Mouse (Mus musculus): ENCODE data around the gene Stk32b. TPM values are rescaled to one million over a fixed set of nuclear protein-coding genes. Genes with fewer than 3 reads are reported as not detected.

The Stk32b gene
- total and polyA plus RNA-seq, 2 experiments from 2014 or later = 0.08 to 0.44 TPM

DNA sequence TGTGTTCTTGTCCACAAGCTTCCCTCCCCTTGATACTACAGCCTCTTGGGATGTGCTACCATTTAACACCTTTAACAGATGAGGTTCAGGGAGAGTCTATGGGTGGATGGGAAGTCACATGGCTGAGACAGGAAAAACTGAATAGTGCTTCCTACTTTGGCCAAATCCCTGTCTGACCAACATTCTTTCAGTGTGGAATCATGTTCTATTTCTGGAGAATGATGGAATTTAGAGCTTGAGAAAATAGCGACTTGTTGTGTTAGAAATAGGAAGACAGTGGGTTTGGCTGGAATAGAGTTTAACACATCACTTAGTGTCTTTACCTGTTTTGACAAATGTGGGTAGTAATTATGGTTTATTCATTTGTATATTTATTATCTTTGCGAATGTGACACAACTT lies 249.3 kb downstream of the Stk32b start:
- H3K4me3 ChIP-seq (ENCODE audit: low read depth, low read length) = no peak overlapping the region
- H3K36me3 ChIP-seq (replicated peaks; ENCODE audit: control insufficient read depth, insufficient read depth, low read length) = no peaks in the 10 kb centered on the region
- no peak overlapping the region for H3K9ac ChIP-seq (replicated peaks; ENCODE audit: low read depth, low read length)
- no peak for TF ChIP-seq CTCF (IDR thresholded peaks at IDR 0.05; ENCODE audit: low read depth)
- TF ChIP-seq EP300 (IDR thresholded peaks at IDR 0.05; ENCODE audit: low read depth) = no peak
- no peaks in the 10 kb centered on the region for H3K27me3 ChIP-seq (ENCODE audit: control insufficient read depth, insufficient read depth, low read length)
- DNase-seq (ENCODE audit: low spot score) (no peak), ATAC-seq (ENCODE audit: insufficient read depth, low read depth) (no peak)
- no peak overlapping the region for H3K4me2 ChIP-seq (ENCODE audit: low read depth, low read length)
- WGBS = 49% methylated on average over 2 of the region's 2 CpGs
- H3K27ac ChIP-seq (ENCODE audit: low read depth) = no peak overlapping the region
- H3K9me3 ChIP-seq (replicated peaks; ENCODE audit: control insufficient read depth, low read length) = no peaks in the 10 kb centered on the region
- no peaks in the 10 kb centered on the region for H3K4me1 ChIP-seq (ENCODE audit: control insufficient read depth, insufficient read depth)

- Histone ChIP-seq H3K9ac (replicated peaks; ENCODE audit: low read depth, low read length) (no peak overlapping the region), H3K27ac (ENCODE audit: low read depth) (no peak overlapping the region), H3K4me1 (ENCODE audit: control insufficient read depth, insufficient read depth) (no peaks in the 10 kb centered on the region), H3K36me3 (replicated peaks; ENCODE audit: control insufficient read depth, insufficient read depth, low read length) (no peaks in the 10 kb centered on the region), H3K9me3 (replicated peaks; ENCODE audit: control insufficient read depth, low read length) (no peaks in the 10 kb centered on the region), H3K4me3 (ENCODE audit: low read depth, low read length) (no peak overlapping the region), H3K4me2 (ENCODE audit: low read depth, low read length) (no peak overlapping the region), H3K27me3 (ENCODE audit: control insufficient read depth, insufficient read depth, low read length) (no peaks in the 10 kb centered on the region)
- TF ChIP-seq CTCF (IDR thresholded peaks at IDR 0.05; ENCODE audit: low read depth) = no peak
- TF ChIP-seq EP300 (IDR thresholded peaks at IDR 0.05; ENCODE audit: low read depth) = no peak
- DNase-seq (ENCODE audit: low spot score) (no peak), ATAC-seq (ENCODE audit: insufficient read depth, low read depth) (no peak)
- 88% methylated on average over 10 of the region's 10 CpGs for WGBS
Observed at GRCm38 (mm10) chr5:37465461-37465860, 251.5 kb downstream of the Stk32b start.

DNA sequence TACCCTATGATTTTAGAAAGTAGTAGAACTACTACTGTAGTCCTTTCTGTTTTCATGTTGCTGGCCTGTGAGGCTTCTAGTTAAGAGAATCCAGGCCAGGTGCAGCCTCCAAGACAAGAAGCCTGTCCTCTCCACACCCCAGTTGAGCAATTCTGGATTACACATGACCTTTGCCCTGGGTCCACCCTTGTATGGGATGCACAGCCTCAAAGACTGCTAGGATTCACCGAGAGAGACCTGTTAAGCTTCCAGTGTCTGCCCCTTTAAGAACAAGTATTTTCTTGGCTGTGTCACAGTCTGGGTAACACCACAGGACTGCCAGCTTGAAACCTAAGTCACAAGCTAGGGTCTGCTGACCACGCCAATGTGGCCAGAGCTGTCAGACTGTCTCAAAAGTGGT lies 258.7 kb downstream of the Stk32b start:
- DNase-seq (ENCODE audit: low spot score) = no peak
- Histone ChIP-seq H3K27ac (ENCODE audit: low read depth) (no peak overlapping the region), H3K4me3 (ENCODE audit: low read depth, low read length) (no peak overlapping the region), H3K27me3 (ENCODE audit: control insufficient read depth, insufficient read depth, low read length) (no peaks in the 10 kb centered on the region), H3K4me2 (ENCODE audit: low read depth, low read length) (no peak overlapping the region), H3K9me3 (replicated peaks; ENCODE audit: control insufficient read depth, low read length) (no peaks in the 10 kb centered on the region; the same call in 1 of the 2 replicates), H3K36me3 (replicated peaks; ENCODE audit: control insufficient read depth, insufficient read depth, low read length) (no peaks in the 10 kb centered on the region), H3K4me1 (ENCODE audit: control insufficient read depth, insufficient read depth) (no peaks in the 10 kb centered on the region), H3K9ac (replicated peaks; ENCODE audit: low read depth, low read length) (no peak overlapping the region)
- TF ChIP-seq EP300 (IDR thresholded peaks at IDR 0.05; ENCODE audit: low read depth) (no peak), CTCF (IDR thresholded peaks at IDR 0.05; ENCODE audit: low read depth) (no peak)
- 60% methylated on average over 2 of the region's 2 CpGs for WGBS
- ATAC-seq (ENCODE audit: insufficient read depth, low read depth) = no peak

DNA sequence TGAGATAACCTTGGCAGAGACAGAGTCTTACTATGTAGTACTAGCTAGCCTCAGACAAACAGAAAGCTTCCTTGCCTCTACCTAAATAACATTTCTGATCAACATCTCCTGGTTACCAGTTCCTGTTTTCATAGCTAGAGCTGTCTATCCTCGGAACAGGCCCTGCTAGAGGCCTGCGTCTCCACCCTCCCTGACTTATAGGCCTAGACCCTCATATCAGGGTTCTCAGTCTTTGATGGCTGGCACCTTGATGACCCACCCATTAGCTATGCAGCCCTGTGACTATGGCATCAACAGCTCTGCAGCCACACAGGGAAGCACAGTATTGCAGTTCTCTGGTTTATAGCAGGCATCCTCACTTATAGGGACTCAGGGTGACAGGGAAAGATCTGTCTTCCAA lies 259.1 kb downstream of the Stk32b start:
- Histone ChIP-seq H3K27me3 (ENCODE audit: control insufficient read depth, insufficient read depth, low read length) (no peaks in the 10 kb centered on the region), H3K4me1 (ENCODE audit: control insufficient read depth, insufficient read depth) (no peaks in the 10 kb centered on the region), H3K9ac (replicated peaks; ENCODE audit: low read depth, low read length) (no peak overlapping the region), H3K36me3 (replicated peaks; ENCODE audit: control insufficient read depth, insufficient read depth, low read length) (no peaks in the 10 kb centered on the region), H3K4me3 (ENCODE audit: low read depth, low read length) (no peak overlapping the region), H3K27ac (ENCODE audit: low read depth) (no peak overlapping the region), H3K4me2 (ENCODE audit: low read depth, low read length) (no peak overlapping the region), H3K9me3 (replicated peaks; ENCODE audit: control insufficient read depth, low read length) (no peaks in the 10 kb centered on the region; the same call in 1 of the 2 replicates)
- no peak for DNase-seq (ENCODE audit: low spot score)
- 71% methylated on average over 2 of the region's 2 CpGs for WGBS
- no peak for ATAC-seq (ENCODE audit: insufficient read depth, low read depth)
- TF ChIP-seq EP300 (IDR thresholded peaks at IDR 0.05; ENCODE audit: low read depth) (no peak), CTCF (IDR thresholded peaks at IDR 0.05; ENCODE audit: low read depth) (no peak)

DNA sequence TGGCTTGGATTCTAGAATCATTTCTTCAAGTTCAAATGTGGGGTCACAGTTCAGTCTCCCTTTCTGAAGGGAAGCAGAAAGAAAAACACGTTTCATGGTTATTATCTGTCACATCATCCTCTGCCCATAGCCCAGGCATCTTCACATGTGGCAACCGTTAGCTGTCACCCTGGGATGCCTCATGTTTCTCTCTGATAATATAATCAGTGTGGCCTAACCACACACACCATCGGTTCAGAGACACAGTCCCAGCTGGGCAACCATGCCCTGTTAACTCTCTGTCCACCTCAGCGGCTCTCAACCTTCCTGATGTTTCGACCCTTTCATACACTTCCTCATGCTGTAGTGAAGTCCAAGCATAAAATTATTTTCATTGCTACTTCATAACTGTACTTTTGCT lies 259.8 kb downstream of the Stk32b start:
- no peak for DNase-seq (ENCODE audit: low spot score)
- Histone ChIP-seq H3K4me3 (ENCODE audit: low read depth, low read length) (no peak overlapping the region), H3K4me1 (ENCODE audit: control insufficient read depth, insufficient read depth) (no peaks in the 10 kb centered on the region), H3K36me3 (replicated peaks; ENCODE audit: control insufficient read depth, insufficient read depth, low read length) (no peaks in the 10 kb centered on the region), H3K27me3 (ENCODE audit: control insufficient read depth, insufficient read depth, low read length) (no peaks in the 10 kb centered on the region), H3K4me2 (ENCODE audit: low read depth, low read length) (no peak overlapping the region), H3K9ac (replicated peaks; ENCODE audit: low read depth, low read length) (no peak overlapping the region), H3K9me3 (replicated peaks; ENCODE audit: control insufficient read depth, low read length) (no peaks in the 10 kb centered on the region; the same call in 1 of the 2 replicates), H3K27ac (ENCODE audit: low read depth) (no peak overlapping the region)
- ATAC-seq (ENCODE audit: insufficient read depth, low read depth) = no peak
- WGBS = 81% methylated on average over 5 of the region's 5 CpGs
- TF ChIP-seq CTCF (IDR thresholded peaks at IDR 0.05; ENCODE audit: low read depth) (no peak), EP300 (IDR thresholded peaks at IDR 0.05; ENCODE audit: low read depth) (no peak)

DNA sequence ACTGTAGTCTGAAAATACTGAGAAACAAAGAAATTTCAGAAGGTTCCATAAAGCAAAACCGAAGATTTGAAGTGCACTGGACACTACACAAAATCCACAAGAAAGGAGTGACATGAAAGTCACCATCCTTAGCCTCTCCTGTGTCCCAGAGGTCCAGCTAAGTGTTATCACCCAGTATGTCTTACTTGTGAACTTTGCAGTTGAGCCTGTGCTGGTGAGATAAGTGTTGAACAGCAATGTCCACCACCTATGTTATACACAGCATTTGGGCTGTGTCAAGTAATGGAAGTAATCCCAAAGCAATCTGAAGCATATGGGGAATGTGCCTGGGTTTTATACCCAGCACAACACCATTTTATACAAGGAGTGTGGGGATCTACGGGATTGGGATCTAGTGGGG lies 260.4 kb downstream of the Stk32b start:
- DNase-seq (ENCODE audit: low spot score) = no peak
- 62% methylated on average over 2 of the region's 2 CpGs for WGBS
- Histone ChIP-seq H3K4me2 (ENCODE audit: low read depth, low read length) (no peak overlapping the region), H3K9me3 (replicated peaks; ENCODE audit: control insufficient read depth, low read length) (no peaks in the 10 kb centered on the region; the same call in 1 of the 2 replicates), H3K9ac (replicated peaks; ENCODE audit: low read depth, low read length) (no peak overlapping the region), H3K4me1 (ENCODE audit: control insufficient read depth, insufficient read depth) (no peaks in the 10 kb centered on the region), H3K36me3 (replicated peaks; ENCODE audit: control insufficient read depth, insufficient read depth, low read length) (no peaks in the 10 kb centered on the region), H3K4me3 (ENCODE audit: low read depth, low read length) (no peak overlapping the region), H3K27ac (ENCODE audit: low read depth) (no peak overlapping the region), H3K27me3 (ENCODE audit: control insufficient read depth, insufficient read depth, low read length) (no peaks in the 10 kb centered on the region)
- no peak for ATAC-seq (ENCODE audit: insufficient read depth, low read depth)
- TF ChIP-seq CTCF (IDR thresholded peaks at IDR 0.05; ENCODE audit: low read depth) = no peak
- no peak for TF ChIP-seq EP300 (IDR thresholded peaks at IDR 0.05; ENCODE audit: low read depth)

All from heart, postnatal 0 days (tissue).